Mouse (Mus musculus) C3H10T1/2 (cell line): ENCODE measurements around the gene Pramef6. TPM values are rescaled to one million over a fixed set of nuclear protein-coding genes. Genes with fewer than 3 reads are reported as not detected.

Experiments used
- polyA plus RNA-seq, 2 experiments: library from polyadenylated mRNA; unstranded; fragments of >200 nt; fragmentation: generic; extraction: Trizol; gene quantifications; one replicate each; pipeline ENCODE4 v1.2.1; 2012; ENCODE audit warnings: missing spikeins in 2 of 2

Pramef6 gene
- not detected for polyA plus RNA-seq

GRCm38 (mm10) chr4:143900280-143900679 is at the start of gene Pramef6:
Gene Pramef6, minus strand, starts transcription at chr4:143900380.

GRCm38 (mm10) chr4:143846197-143846596 is 54.0 kb downstream of the Pramef6 start, which contains the start of gene Gm13103:
Gene Gm13103, plus strand, starts transcription at chr4:143846497.

Other genes starting within 250 kb of the Pramef6 start
- gene Gm13088, start 243.1 kb downstream of the Pramef6 start, polyA plus RNA-seq: not detected
- not detected for gene Gm13089, start 197.7 kb downstream of the Pramef6 start, polyA plus RNA-seq
- gene Gm13078, start 180.9 kb downstream of the Pramef6 start, polyA plus RNA-seq: not detected
- gene Gm13023, start 111.0 kb downstream of the Pramef6 start, polyA plus RNA-seq: not detected
- gene Gm13084, start 84.3 kb downstream of the Pramef6 start, polyA plus RNA-seq: not detected
- gene Gm13103, start 53.9 kb downstream of the Pramef6 start, polyA plus RNA-seq: not detected
- under 1 TPM in 1 of 2 experiments, not detected in 1; 0.02 TPM for gene Pramef25, start 50.6 kb upstream of the Pramef6 start, polyA plus RNA-seq
- not detected for gene Gm13101, start 66.6 kb upstream of the Pramef6 start, polyA plus RNA-seq
- gene Pramef17, start 94.0 kb upstream of the Pramef6 start, polyA plus RNA-seq: not detected
- gene Pramel4, start 158.7 kb upstream of the Pramef6 start, polyA plus RNA-seq: not detected
- gene Gm13102, start 206.1 kb upstream of the Pramef6 start, polyA plus RNA-seq: not detected